Mouse (Mus musculus) forebrain, embryonic 16.5 days (tissue): ENCODE measurements at regions not wholly inside any gene's neighbourhood (a gene's known extent, or its start where the extent isn't known, plus 50 kb on each side); places are given as distances from the start of the nearest gene placed in this dataset.
"Not testable (repeated sequence)": the region's sequence is repeated elsewhere in the genome, so short reads cannot be mapped to it uniquely, and the experiment has no call there.

Experiments
- ATAC-seq: fragments of 200-750 bp; cut with Nextera tagmentation; 2 replicates; pipeline ENCODE4 v1.8.0; 2017; ENCODE audit warnings: mild to moderate bottlenecking, moderate library complexity
- H3K27ac ChIP-seq: fragments of 300-500 bp; sonication (generic); 2 replicates; pipeline ENCODE4 v1.5.1; 2014; ENCODE audit warnings: low read length, control low read depth
- H3K27me3 ChIP-seq: fragments of 300-500 bp; sonication (generic); replicated peaks from 2 replicates; pipeline ENCODE4 v1.6.1; 2014; ENCODE audit warnings: low read length; ENCODE audit not compliant: control insufficient read depth, insufficient read depth
- H3K36me3 ChIP-seq: fragments of 300-500 bp; sonication (generic); 2 replicates; pipeline ENCODE4 v1.6.1; 2014; ENCODE audit not compliant: control insufficient read depth, insufficient read depth
- H3K4me1 ChIP-seq: fragments of 300-500 bp; sonication (generic); replicated peaks from 2 replicates; pipeline ENCODE4 v1.6.1; 2014; ENCODE audit warnings: low read length; ENCODE audit not compliant: control insufficient read depth, insufficient read depth
- H3K4me2 ChIP-seq: fragments of 300-500 bp; sonication (generic); 2 replicates; pipeline ENCODE4 v1.6.1; 2014; ENCODE audit warnings: mild to moderate bottlenecking, low read length, control low read depth
- H3K4me3 ChIP-seq: fragments of 300-500 bp; sonication (generic); replicated peaks from 2 replicates; pipeline ENCODE4 v1.5.1; 2014; ENCODE audit warnings: mild to moderate bottlenecking, low read length, control low read depth
- H3K9ac ChIP-seq: fragments of 300-500 bp; sonication (generic); replicated peaks from 2 replicates; pipeline ENCODE4 v1.6.1; 2014; ENCODE audit warnings: low read depth, low read length, control low read depth
- H3K9me3 ChIP-seq: fragments of 300-500 bp; sonication (generic); 2 replicates; pipeline ENCODE4 v1.6.1; 2016; ENCODE audit warnings: low read length; ENCODE audit not compliant: control insufficient read depth
- WGBS: fragments of 180-500 bp; shearing (Covaris S2); extraction: QIAGEN DNeasy Blood & Tissue Kit; methylation state at CpG from one replicate; pipeline ENCODE4 v1.1.7; 2014; 5-methylcytosine and 5-hydroxymethylcytosine counted together

GRCm38 (mm10) chr1:143296555-143296954 lies 343.9 kb upstream of the B3galt2 start:
- H3K4me1 ChIP-seq: no peaks in the 10 kb centered on the region
- H3K27me3 ChIP-seq: no peaks in the 10 kb centered on the region
- H3K4me3 ChIP-seq: no peak overlapping the region
- 77% methylated on average over 5 of the region's 5 CpGs for WGBS
- H3K27ac ChIP-seq: no peak overlapping the region
- H3K9me3 ChIP-seq: no peaks in the 10 kb centered on the region
- H3K4me2 ChIP-seq: no peak overlapping the region
- ATAC-seq: no peak
- H3K9ac ChIP-seq: no peak overlapping the region
- no peaks in the 10 kb centered on the region for H3K36me3 ChIP-seq

DNA sequence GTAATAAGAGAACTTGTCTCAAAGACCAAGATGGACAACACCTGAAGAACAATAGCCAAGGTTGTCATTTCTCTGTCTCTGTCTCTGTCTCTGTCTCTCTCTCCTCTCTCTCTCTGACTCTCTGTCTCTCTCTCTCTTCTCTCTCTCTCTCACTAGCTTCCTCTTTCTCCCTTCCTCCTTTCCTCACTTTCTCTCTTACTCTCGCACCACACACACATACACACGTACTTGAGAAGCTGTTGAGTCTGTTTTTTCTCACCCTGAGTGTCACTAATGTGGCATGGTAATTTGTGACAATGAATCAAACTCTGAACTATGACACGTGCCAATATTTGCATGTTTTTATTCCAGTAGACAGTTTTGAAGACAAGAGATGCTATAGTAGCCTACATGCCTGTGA lies 333.1 kb upstream of the B3galt2 start:
- WGBS: 63% methylated on average over 3 of the region's 3 CpGs
- no peaks in the 10 kb centered on the region for H3K36me3 ChIP-seq
- H3K27me3 ChIP-seq: no peaks in the 10 kb centered on the region
- no peak for ATAC-seq
- H3K4me2 ChIP-seq: no peak overlapping the region
- no peaks in the 10 kb centered on the region; the same call in 1 of the 2 replicates for H3K9me3 ChIP-seq
- no peaks in the 10 kb centered on the region for H3K4me1 ChIP-seq
- H3K9ac ChIP-seq: no peak overlapping the region
- no peak overlapping the region for H3K4me3 ChIP-seq
- H3K27ac ChIP-seq: no peak overlapping the region

DNA sequence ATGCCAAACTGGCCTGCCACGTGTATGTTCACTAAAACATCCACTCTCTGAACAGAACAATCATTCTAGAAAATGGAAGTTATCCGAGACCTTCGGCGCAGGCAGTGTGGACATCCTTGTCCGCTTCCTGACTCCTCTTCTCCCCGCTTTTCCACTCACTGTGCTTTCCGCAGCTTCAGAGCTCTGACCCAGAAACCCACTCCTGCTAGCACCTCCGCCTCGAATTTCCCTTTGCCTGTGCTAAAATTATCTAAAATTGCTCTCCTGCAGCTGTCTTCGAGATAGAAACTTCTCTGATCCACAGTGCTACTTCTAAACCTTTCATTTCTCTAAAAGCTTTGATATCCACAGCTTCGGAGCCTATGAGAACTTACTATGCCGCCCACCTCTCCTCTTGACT lies 322.1 kb upstream of the B3galt2 start:
- no peaks in the 10 kb centered on the region for H3K9me3 ChIP-seq
- no peak overlapping the region for H3K27ac ChIP-seq
- H3K4me2 ChIP-seq: no peak overlapping the region
- H3K36me3 ChIP-seq: no peaks in the 10 kb centered on the region
- no peaks in the 10 kb centered on the region for H3K4me1 ChIP-seq
- no peaks in the 10 kb centered on the region for H3K27me3 ChIP-seq
- no peak for ATAC-seq
- 93% methylated on average over 12 of the region's 12 CpGs for WGBS
- no peak overlapping the region for H3K9ac ChIP-seq
- H3K4me3 ChIP-seq: no peak overlapping the region

GRCm38 (mm10) chr1:143319568-143319967 lies 320.9 kb upstream of the B3galt2 start:
- Histone ChIP-seq H3K9ac (no peak overlapping the region), H3K36me3 (no peaks in the 10 kb centered on the region), H3K9me3 (no peaks in the 10 kb centered on the region), H3K4me3 (no peak overlapping the region), H3K27ac (no peak overlapping the region), H3K4me2 (no peak overlapping the region), H3K4me1 (no peaks in the 10 kb centered on the region), H3K27me3 (no peaks in the 10 kb centered on the region)
- 94% methylated on average over 7 of the region's 7 CpGs for WGBS
- no peak for ATAC-seq

GRCm38 (mm10) chr1:143351388-143351787 lies 289.1 kb upstream of the B3galt2 start:
- ATAC-seq: no peak
- H3K9me3 ChIP-seq: no peaks in the 10 kb centered on the region
- no peak overlapping the region for H3K9ac ChIP-seq
- no peaks in the 10 kb centered on the region for H3K4me1 ChIP-seq
- no peak overlapping the region for H3K4me2 ChIP-seq
- no peaks in the 10 kb centered on the region for H3K27me3 ChIP-seq
- H3K36me3 ChIP-seq: no peaks in the 10 kb centered on the region
- 97% methylated on average over 1 of the region's 1 CpGs for WGBS
- no peak overlapping the region for H3K27ac ChIP-seq
- H3K4me3 ChIP-seq: no peak overlapping the region

GRCm38 (mm10) chr1:143360256-143360655 lies 280.2 kb upstream of the B3galt2 start:
- not testable (repeated sequence) for H3K4me2 ChIP-seq, H3K9ac ChIP-seq, H3K9me3 ChIP-seq, ATAC-seq, H3K27ac ChIP-seq, H3K4me3 ChIP-seq, H3K36me3 ChIP-seq, H3K27me3 ChIP-seq, H3K4me1 ChIP-seq

DNA sequence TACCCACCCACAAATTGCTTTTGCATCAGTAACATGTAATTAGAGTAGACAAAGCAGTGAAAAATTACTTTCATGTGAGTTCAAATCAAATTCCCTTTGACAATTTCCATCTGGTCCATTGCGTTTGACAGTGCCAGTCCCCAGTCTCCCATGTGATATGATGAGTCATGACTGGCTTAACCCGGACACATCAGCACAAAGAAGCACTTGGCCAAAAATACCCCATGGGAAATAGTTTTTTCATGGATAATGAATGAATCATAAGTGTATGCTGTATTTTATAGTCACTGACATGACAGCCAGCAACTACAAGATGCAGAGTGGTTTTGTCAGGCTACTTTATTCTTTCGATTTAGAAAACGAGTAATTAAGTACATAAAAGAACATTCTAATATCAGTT lies 248.6 kb upstream of the B3galt2 start:
- no peaks in the 10 kb centered on the region for H3K36me3 ChIP-seq
- H3K4me2 ChIP-seq: no peak overlapping the region
- no peak for ATAC-seq
- no peak overlapping the region for H3K27ac ChIP-seq
- H3K9ac ChIP-seq: no peak overlapping the region
- no peaks in the 10 kb centered on the region for H3K27me3 ChIP-seq
- 86% methylated on average over 4 of the region's 4 CpGs for WGBS
- H3K4me1 ChIP-seq: no peaks in the 10 kb centered on the region
- H3K9me3 ChIP-seq: no peaks in the 10 kb centered on the region
- no peak overlapping the region for H3K4me3 ChIP-seq
